Mouse (Mus musculus) kidney, postnatal 25 days (tissue): ENCODE measurements around the gene Ube2z.

Source experiments
- DNase-seq, 2 experiments: peaks; one replicate each; pipeline ENCODE4 v3.0.0; 2021; ENCODE audit warnings: mixed read lengths in 2 of 2

The Ube2z gene

DNA sequence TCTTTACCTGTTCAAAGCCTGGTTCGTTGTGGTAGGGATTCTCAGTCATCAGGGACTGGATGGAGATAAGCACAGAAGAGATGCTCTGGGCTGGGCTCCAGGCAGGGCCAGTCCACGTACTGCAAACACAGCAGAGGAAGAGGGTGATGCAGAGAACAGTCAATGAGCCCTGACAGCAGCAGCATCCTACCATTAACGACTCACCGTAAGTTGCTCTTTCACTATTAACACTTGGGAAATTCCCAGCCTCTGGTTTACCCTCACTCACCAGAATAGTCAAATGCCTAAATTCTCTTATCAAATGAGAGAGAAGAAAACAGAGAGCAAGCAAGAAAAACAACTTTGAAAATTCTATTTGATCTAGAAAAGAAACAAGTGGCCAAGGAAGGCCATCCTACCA is 6.9 kb downstream of the Ube2z start:
- DNase-seq = no peak

DNA sequence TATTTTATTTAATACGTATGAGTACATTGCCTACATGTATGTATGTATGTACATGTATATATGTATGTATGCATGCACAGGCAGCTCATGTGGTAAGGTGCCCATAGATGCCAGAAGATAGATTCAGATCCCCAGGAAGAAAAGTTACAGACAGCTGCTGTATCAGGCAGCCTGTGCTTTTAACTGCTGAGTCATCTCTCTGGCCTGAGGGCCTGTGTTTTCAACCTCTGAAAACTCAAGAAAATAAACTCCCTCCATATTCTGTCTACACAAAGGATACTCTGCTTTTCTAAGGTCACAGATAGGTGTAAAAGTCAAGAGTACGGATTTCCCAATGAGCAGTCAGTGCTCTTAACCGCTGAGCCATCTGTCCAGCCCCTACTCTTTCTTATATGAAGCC is 14.3 kb downstream of the Ube2z start:
- DNase-seq = no peak

- DNase-seq = peak in 1 of 2 experiments; percentile 15
These were observed 15.2 kb downstream of the Ube2z start for GRCm38 (mm10) chr11:96049939-96050338.

DNA sequence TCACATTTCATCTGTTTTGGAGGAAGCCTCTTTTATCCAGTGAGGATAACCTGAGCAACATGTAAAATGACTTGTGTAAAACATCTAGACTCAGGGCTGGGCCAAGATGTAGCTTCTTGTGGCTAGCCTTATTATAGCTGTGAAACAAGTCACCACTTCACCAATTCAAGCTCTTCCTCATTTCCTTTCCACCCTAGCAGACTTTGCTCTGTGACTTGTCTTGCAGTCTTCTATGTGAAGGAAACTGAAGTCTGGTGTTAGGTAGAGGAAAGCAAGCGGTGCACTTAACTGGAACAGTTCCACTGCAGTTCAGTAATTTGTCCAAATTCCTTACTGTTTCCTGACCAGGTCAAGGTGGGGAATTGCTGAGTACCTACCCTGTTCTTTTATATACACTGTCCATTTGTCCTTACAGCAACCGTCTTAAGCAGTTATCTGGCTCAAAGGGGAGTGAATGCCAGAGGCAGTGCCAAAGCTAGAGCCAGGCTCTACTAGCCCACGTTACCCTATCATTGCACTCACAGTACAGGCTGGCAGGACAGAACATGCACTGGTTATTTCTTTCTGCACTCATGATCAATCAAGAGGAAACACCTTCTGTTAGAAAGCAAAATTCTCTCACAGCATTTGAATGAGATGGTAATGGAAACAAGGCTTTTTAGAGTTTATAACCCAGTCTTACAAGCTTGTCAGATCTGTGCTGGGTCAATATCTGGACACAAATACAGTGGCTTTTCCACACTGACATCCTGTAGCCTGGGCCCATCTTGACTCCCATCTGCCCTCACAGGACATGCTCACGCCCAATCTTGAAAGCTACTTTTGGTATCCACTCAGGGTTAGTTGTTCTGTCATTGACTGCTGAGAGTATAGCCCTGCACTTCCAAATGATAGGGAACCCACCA is 17.5 kb downstream of the Ube2z start:
- DNase-seq = no peak

DNA sequence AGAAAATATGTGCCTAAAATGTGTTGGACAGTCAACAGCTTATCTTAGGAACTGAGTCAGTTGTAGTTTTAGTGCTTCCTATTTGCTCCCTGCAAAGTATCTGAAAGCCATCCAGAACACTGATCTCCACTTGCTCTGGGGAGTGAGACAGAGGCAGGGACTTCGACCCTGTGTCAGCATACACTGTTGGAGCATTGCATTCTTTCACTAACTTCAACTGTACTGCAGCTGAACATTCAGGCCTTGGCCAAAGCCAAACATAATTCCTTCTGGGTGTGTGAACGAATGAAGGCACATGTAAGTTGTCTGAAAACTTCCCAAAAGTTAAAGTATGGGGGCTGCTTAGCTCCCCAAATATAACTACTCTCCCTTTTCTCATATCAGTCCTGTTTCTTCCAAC is 18.4 kb downstream of the Ube2z start:
- no peak for DNase-seq

GRCm38 (mm10) chr11:96046028-96046427 is 19.2 kb downstream of the Ube2z start:
- no peak for DNase-seq

DNA sequence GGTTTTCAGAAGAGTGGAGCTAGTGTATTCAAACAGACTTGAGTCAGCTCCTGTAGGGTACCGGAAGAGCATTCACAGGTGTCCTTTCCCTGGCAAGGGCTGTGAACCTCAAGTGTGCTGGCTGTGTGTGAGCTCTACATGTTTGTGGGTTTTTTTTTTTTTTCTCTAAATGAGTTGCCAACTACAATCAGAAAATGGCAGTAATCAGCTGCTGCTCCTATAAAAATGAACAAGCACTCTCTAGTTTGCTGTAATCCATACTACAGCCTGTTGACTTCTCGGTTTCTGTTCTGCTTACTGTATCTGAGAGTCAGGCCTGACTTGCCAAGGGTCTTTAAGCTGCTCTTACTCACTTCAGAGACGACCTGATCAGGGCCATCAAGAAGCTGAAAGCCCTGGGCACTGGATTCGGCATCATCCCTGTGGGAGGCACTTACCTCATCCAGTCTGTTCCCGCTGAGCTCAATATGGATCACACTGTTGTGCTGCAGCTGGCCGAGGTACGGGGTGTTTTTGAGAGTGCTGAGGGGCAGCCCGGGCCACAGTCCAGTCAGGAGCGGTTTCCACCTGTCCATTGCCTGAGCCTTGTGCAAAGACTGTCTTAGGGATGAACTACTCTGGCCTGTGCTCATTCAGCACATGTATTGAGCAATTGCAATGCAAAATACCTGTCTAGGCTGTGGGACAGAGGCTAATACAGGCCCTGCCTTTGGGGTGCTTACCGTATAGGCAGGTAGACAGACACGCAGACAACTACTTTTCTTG is 20.2 kb downstream of the Ube2z start:
- DNase-seq = no peak

DNA sequence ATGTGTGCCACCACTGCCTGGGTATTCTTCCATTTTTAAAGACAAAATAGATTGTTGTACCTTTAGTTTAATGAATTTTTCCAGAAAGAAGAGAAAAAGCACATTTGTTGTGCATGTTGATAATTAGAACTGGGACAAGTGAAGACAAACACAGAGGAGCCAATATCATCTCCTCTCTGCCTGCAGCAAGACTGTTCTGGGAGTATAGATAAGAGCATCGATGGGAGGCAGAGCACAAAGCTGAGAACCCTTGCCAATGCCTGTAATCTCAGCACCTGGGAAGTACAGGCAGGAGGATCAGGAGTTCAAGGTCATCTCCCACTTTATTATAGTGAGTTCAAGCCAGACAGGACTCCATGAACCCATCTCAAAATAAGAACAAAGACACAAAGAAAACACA is 26.6 kb downstream of the Ube2z start:
- DNase-seq = no peak

- no peak for DNase-seq
These were observed 27.7 kb downstream of the Ube2z start for GRCm38 (mm10) chr11:96037499-96037898.

- peak in 1 of 2 experiments; percentile 8 for DNase-seq
These were observed 30.1 kb downstream of the Ube2z start for GRCm38 (mm10) chr11:96035133-96035532.

DNA sequence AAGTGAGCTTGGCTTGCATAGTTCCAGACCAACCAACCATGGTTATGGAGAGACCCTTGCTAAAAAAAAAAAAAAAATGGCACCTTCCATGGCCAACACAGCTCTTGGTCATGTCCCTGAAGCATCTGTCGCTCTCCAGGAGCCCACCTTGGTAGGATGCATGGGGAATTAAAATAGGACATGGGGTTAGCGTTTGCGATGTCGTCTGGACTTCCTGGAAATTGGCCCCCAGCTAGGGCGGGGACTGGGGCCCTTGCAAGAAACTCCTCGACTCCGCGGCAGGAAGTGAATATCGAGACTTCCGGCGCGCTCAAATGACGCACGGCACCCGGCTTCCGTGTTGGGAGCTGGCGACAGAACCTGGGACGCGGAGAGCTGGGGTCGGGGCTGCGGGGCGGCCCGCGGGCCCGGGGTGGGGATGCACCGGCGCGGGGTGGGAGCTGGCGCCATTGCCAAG is 30.6 kb downstream of the Ube2z start, which contains the start of gene Snf8:
TSS of gene Snf8 (plus strand) at position 290 of the 457 bp plus-strand sequence.
- DNase-seq = peak; percentile 97

DNA sequence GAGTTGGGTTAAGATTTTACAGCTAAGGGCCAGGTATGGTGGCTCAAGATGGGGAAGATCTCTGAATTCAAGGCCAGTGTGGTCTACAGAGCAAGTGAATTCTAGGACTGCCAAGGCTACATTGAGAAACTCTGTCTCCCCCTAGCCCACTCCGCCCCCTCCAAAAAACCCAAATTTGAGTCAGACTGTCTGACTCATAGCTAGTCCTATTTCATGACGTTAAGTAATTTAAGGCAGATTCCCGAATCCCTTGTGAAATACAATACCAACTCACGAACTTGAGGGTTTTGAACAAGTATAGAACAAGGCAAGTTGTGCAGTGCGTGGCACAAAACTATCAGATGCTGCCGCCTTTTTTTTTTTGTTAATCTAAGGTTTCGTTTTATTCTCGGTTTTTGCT is 31.1 kb downstream of the Ube2z start:
- peak in 1 of 2 experiments; percentile 7 for DNase-seq

GRCm38 (mm10) chr11:96033264-96033663 is 31.9 kb downstream of the Ube2z start:
- peak; percentile 12 to 31 for DNase-seq

DNA sequence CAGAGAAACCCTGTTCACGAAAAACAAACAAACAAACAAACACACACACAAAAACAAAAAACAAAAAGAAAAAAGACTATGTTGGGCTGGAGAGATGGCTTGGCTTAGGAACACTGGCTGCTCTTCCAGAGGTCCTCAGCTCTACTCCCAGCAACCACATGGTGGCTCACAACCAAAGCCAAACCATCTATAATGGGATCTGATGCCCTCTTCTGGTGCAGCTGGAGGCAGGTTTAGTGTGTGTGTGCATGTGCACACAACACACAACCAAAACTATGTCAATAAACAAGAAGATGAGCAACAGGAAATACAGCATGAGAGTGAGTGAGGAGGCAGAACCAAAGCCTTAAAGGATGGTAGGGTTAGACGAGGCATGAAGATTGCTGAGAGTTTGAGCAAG is 33.5 kb downstream of the Ube2z start:
- peak in 1 of 2 experiments; percentile 13 for DNase-seq

DNA sequence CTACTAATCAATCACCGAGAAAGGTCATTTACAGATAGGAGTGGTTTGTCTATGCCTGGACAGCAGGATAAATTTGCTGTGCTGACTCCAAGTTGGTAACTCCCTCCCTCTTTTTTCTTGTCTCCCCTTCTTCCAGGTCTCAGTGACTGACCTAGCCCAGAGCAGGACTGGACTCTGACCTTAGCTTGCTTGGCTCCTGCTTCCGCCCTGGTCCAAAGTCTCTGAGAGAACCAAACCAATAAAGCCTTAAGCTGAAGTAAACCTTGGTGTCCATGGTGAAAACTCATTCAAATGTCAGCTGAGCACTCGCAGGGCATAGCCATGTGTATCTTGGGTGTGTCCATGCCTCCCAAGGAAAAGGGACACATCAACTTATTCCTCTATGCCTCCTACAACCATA is 34.6 kb downstream of the Ube2z start:
- peak; percentile 53 to 86 for DNase-seq

- peak in 1 of 2 experiments; percentile 23 for DNase-seq
These were observed 37.1 kb downstream of the Ube2z start for GRCm38 (mm10) chr11:96028130-96028529.

DNA sequence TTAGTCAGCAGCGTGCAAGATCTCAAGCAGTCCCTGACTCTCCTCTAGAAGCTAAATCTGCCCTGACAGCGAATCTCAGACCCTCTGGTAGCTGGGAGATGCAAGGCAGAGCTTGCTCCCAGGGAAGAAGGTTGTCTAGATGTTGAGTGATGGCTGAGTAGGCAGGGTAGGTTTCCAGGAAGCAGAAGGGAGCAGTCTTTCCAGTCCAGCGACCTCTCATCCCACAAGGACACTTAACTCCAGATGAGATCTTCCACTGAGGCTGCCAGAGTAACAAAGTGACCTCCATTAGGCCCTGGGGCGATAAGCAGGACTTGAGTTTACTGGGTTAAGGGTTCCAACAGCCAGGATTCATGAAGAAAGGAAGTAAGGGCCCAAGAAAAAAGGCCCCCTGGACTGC is 44.6 kb downstream of the Ube2z start:
- DNase-seq = no peak

- no peak for DNase-seq
These were observed 47.2 kb downstream of the Ube2z start for GRCm38 (mm10) chr11:96017941-96018351.

DNA sequence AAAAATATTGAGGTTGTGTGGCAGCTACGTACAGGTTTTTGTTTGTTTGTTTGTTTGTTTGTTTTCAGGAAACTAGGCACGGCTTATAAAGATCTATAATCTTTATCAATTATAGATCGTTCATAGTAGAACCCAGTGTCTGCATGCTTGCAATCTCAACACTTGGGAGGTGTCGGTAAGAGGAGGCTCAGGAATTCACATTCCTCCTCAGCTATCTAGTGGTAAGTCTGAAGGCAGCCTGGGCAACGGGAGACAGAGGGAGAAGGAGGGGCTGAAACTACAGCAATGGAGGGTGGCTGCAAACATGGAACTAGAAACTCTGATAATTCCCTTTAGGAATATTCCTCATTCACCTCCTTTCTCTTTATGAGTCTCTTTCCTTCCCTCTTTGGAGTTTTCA is 49.8 kb downstream of the Ube2z start:
- no peak for DNase-seq

DNA sequence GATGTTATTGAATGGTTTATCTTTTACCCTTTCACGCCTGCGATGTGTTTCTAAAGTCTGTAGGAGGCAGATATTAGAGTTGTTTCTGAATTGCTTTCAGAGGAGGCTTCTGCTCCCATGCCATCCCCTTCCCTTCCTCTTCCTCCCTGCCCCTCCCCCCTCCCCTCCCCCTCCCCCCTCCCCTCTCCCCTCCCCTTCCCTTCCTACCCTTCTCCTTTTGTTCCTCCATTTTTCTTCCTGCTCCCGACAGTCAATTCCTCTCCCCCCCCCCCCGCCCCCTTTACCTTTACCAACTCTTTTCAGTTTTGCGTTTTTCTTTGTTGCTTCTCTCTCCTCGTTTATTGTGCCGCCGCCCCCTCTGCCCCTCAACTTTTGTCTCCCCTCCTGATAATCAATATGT is 53.2 kb downstream of the Ube2z start:
- no peak for DNase-seq

- DNase-seq = no peak
These were observed 56.4 kb downstream of the Ube2z start for GRCm38 (mm10) chr11:96008827-96009226.

- no peak for DNase-seq
These were observed 57.5 kb downstream of the Ube2z start for GRCm38 (mm10) chr11:96007516-96008235.
